Mouse (Mus musculus) spleen, postnatal 14 days (tissue): ENCODE measurements around the gene Nol4l.
"Not testable (repeated sequence)": the region's sequence is repeated elsewhere in the genome, so short reads cannot be mapped to it uniquely, and the experiment has no call there.

Experiments
- DNase-seq, 2 experiments: peaks; one replicate each; pipeline ENCODE4 v3.0.0; 2021 to 2022; ENCODE audit warnings: low spot score in 2 of 2

Nol4l gene

DNA sequence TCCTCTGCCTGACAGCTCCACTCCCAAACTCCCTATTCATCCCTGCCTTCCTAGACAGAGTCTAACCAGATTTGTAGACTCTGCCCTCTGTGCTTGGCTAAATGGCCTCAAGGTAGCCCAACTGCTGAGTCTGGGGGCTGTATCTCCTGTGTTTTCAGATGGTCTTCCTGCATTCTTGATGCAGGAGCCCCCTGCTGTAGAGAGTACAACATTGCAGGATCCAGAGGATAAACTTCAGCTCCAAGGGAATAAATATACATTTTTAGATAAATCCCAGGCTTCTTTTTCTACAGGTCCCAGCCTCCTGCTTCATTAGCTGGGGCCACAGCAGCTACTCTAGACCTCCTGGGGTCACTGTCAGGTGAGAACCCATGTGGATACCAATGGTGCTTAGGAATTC is 108.5 kb downstream of the Nol4l start:
- DNase-seq: no peak

DNA sequence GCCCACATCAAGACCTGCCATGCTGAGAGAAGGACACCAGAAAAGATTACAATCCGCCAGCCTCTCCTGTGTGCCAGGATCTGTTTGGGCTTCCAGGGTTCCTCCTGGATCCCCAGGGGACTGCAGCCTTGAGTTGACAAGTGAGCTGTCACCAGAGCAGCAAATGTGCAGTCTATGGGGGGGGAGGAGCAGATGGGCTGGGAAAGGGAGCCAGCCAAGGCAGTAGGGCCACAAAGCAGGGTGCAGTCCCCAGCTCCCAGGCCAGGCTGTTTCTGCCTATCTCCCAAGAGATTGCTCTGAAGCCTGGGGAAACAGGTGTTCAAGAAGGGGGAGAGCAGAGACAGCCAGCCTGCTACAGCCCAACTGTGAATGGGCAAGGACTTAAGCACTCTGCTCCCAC is 111.4 kb downstream of the Nol4l start:
- no peak for DNase-seq

DNA sequence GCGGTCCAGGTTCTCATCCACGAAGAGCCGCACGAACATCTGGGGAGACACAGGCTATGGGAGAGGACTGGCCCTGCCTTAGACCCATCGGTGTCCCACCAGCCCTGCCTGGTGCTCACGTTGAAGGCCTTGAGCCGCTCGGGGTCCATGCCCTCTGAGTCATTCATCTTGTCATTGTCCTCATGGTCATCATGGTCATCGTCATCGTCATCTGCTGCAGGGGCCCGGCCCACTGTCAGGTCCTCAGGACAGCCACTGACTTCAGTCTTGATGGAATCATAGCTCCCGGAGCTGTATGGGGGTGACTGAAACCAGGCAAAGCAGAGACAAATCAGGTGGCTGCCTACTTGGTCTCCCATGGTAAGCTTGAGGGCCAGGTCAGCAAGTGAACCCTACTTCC is 111.9 kb downstream of the Nol4l start:
- DNase-seq: no peak

DNA sequence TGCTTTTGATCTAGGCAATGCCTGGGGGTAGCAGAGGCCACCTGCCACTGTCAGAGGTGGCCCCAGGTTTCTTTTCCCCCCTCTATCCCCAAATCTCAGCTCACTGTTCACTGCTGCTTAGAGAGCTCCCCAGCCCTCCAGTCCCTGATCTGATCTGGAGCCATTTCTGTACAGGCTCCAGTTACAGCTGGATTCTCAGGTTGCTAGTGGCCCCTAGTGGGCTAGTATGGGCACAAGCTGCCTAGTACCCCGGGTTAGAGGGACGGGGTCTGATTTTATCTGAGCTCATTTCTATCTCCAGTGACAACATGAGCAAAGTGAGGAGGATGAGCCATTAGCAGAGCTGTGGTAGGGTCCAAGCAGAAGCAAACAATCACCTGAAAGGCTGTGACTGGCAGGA is 115.2 kb downstream of the Nol4l start:
- DNase-seq: peak in 1 of 2 experiments; percentile 40

DNA sequence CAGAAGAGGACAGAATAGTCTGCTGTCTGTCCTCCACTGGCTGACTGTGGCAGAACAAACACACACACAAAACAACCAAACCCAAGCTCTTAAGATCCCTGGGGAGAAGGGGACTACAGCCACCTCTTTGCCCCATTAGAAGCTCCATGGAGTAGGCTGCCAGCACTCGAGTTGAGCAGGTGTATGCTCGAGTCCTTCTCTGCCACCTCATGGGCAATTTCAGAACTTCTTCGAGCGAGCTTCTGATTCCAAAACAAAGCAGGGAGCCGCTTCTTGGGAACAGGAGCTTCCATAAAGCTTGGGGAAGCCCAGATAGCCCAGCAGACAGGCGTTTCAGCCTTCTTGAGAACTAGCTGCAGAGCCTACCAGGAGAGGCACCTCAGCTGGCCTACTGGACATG is 117.2 kb downstream of the Nol4l start:
- DNase-seq: no peak

DNA sequence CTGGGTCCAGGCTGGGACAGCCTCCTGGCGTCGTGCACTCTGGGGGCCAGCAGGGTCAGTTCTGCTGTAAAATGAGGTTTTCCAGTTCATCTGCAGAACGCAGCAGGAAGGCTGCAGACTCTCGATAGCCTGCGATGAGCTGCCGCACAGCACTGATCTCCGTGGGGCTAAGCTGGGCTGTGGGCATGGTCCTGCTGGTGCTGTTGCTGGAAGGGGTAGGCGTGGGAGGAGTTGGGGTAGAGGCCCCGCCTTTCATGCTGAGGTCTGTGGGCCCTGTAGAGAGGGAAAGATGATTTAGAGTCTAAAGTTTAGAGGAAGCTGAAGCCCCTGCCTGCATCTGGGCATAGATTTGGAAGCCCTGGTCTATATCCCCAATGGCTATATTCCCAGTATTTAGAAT is 118.2 kb downstream of the Nol4l start:
- DNase-seq: no peak

DNA sequence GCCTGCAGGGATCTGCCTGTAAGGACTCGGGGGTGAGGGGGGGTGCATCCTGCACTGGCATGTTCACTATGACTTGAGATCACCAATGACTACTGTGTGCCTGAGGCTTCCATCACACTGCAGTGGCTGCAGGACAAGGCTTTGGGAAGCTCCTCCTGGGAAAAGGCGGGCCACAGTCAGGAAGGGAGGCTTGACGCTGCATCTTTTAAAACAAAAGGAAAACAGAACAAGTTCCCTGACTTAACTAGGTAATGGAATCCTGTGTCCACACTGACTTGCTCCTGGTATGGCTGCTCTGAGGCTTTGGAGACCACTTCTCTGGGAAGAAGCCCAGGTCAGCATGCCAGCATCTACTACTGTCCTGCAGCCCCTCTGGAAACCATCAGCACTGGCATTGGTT is 120.8 kb downstream of the Nol4l start:
- DNase-seq: no peak

DNA sequence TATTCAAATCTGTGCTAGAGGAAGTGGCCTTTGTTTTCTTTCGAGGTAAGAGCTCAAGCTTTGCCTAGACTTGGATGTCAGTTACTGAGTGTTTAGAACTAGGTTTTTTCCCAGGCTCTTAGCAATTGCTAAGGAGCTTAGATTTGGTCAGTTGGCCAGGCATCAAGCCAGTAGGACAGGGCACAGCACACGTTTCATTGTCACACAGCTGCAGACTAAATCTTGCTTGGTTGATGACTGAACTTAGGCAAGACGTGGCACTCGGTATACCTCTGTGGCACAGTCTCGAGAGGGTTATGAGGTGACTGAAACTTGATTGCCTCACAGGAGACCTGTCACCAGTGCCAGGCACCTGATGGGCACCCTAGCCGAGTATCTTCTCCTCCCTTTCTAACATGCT is 122.9 kb downstream of the Nol4l start:
- no peak for DNase-seq

DNA sequence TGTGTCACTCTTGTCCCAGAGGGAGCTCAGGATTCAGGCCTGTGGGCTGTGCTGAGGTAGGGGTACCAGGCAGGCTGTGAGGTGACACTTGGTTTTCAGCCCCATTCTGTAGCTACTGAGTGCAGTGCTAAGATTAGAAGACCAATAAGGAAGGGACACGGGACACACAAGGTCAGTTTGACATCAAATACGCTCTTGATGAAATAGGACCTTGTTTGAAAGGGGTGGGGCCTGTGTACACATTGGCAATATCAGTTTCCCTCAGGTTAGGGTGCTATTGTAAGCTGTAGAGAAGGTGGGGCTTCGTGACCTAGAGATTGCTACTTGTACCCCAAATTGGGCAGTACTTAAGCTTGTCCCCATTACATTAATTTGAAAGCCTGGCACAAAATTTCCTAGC is 124.9 kb downstream of the Nol4l start:
- DNase-seq: no peak

DNA sequence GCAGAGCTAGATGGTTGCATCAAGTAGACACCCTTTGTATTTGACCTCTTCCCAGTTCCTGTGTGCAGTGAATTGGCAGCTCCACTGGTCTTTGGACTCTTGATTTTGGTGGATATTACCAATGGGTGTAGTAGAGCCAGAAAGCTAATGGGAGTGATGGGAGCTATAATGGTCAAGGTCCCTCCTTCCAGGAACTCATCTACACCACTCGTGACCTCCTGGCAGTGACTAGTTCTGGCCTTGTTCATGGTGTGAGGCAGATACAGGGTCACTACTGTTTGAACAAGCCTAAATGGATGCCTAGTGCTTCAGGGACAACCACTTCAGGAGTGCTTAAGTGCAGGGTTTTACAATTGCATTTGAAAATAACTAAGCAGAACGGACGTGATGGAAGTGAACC is 125.7 kb downstream of the Nol4l start:
- DNase-seq: no peak

DNA sequence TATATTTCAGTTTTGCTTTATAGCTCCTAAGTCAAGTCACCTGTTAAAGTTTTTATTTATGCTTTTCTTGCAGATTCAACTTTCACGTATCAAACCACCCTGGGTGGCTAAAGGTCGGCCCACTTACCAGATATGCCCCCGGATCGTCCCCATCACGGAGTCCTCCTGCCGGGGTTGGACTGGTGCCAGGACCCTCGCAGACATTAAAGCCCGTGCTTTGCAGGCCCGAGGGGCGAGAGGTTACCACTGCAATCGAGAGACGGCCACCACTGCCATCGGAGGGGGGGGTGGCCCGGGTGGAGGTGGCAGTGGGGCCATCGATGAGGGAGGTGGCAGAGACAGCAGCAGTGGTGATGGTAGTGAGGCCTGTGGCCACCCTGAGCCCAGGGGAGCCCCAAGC is 130.6 kb downstream of the Nol4l start:
- no peak for DNase-seq

DNA sequence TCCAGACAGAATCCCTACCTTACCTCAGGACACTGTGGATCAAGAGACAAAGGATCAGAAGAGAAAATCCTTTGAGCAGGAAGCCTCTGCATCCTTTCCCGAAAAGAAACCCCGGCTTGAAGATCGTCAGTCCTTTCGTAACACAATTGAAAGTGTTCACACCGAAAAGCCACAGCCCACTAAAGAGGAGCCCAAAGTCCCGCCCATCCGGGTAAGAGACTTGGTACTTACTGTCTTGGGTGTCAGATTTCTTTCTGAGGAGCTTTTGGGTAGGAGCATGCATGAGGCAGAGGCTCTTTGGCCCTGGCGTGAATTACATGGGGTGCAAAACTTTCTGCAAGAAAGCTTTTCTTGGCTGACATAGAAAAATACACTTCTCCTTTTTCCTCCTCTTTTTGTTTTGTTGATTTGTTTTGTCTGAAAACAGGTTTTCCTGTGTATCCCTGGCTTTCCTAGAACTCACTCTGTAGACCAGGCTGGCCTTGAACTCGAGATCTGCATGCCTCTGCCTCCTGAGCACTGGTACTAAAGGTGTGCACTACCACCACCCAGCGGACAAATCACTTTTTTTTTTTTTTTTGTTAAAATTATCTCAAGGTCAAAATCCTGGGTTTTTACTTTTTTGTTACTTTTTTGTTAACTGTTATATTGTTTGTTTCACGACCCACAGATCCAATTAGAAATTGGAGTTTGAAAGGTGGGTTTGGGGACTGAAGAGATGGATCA is 131.8 kb downstream of the Nol4l start:
- no peak for DNase-seq

DNA sequence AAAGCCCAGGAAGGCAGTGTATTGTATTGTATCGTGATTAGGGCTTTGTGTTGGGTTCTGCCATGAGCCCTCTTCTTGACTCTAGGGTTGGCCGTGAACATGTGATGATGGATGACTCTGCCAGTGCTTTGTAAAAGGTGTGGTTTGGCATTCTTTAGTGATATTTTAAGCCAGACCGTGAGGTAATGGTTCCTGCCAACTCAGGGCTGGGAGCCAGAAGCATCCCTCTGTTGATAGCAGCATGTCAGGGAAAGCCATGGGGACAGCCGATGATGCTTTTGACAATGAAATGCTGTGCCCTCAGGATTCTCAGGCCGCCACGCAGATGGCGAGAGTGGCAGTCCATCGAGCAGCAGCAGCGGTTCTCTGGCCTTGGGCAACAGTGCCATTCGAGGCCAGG is 136.7 kb downstream of the Nol4l start:
- no peak for DNase-seq

DNA sequence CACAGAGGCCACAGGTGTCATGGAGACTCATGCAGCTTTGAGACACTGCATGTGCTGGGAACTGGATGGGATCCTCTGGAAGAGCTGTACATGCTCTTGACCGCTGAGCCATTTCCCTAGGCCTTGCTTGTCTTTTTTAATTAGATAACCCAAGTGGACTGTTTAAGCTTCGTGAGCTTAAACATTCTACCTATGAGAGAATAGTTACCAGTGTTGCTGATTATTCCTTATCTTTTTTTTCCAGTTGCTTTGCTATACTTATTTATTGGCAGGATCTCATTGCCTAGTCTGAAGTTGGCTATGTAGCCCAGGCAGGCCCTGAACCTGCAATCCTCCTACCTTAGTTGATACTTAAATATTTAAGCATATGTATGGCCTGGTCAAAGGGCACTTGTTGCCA is 139.9 kb downstream of the Nol4l start:
- DNase-seq: no peak

DNA sequence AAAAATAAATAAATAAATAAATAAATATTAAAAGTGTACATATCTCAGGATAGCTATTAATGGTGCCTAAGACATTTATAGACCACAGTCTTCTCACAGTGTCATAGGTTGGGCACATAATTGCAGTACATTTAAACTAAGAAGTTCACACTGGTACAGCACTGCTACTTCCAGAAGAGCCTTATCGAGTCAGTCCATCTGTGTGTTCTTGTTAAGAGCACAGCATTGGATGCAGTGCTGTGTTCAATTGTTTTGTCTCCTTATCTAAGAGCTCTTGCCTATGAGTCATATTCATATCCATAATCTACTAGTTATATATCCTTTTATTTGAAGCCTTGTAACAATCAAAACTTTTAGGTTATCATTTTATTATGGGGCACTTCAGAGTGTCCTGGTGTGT is 149.3 kb downstream of the Nol4l start:
- no peak for DNase-seq

DNA sequence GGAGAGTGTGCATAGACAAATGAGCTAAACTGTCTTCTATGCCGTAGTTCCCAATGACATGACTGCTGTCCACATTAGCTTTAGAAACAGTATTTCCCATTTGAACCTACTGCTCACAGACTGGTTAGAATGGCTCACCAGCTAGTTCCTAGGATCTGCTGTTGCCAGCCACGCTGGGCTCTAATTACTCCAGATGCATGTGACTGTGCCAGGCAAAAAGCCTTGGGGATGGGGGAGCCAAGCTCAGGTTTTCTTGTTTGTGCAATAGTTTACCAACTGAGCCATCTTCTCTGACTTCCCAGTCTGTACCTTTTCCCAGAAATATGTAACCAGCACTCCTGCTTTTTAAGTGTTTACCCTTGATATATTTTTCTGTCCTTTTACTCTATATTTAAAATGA is 154.4 kb downstream of the Nol4l start:
- no peak for DNase-seq

DNA sequence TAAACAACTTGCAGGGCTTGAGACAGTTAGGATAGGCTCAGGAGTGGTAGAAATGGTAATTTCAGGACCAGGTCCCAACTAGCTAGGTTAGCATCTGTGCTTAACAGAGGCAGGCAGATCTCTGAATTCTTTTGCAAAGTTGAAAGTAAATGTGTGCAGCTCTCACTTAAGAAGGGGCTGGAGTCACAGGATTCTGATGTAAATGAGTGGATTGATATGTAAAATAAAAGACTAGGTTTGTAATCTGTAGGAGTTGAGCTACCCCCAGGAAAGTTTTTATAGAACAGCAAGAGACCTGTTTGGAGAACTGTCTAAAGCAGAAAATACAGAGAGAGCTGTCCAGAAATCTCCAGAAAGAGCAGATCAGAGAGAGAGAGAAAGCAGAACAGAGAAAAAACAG is 158.9 kb downstream of the Nol4l start:
- no peak for DNase-seq

DNA sequence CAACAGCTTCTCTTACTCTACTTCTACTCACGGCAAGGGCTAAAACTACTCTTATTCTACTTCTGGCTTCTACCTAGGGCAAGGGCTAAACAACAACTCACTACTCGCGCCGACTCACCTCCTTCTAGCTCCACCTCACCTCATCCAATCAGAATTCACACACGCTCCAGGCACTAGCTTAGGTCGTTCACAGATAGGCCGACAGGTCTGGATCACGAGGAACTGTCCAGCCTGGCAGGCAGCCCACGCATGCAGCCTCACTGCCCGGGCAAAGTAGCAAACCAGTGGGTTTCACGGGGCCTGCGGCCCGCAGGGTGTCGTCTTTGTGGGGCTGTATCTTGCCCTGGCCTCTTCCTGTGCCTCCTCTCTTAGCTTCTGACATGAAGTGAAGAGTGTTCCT is 165.2 kb downstream of the Nol4l start:
- DNase-seq: not testable (repeated sequence)

DNA sequence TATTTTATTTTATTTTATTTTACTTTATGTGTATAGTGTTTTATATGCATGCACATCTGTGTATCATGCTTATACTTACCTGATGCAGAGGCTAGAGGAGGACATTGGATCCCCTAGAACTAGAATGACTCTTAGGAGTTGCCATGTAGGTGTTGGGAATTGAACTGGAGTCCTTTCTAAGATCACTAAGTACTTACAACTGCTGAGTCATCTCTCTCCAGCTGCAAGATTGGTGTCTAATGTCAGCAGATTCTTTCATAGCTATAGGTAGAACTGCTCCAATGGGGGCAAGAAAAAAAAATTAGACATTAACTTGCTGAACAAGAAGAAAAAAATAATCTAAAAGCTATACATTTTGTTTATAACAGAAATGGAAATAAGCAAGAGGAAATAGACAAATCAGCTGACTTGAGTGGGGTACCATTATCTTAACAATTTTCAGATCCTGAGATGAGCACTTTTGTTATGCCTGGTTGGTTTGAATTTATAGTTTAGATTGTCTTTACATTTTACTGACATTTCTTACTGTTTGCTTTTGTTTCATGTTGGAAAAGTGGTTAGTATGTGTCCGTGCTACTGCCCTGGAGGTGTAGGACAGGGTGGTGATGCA is 168.6 kb downstream of the Nol4l start:
- no peak for DNase-seq
